7 mouse cellular contexts compared by ENCODE assay signal in genomic region chr6:87334361-87335090, GRCm38 (mm10). TPM values are rescaled to one million over a fixed set of nuclear protein-coding genes. Genes with fewer than 3 reads are reported as not detected.
DNase-seq lines count a peak whose midpoint lies in the region; ATAC-seq and TF ChIP-seq lines count a peak whose summit lies in the region.

No protein-coding gene starts in this region.

- H3K27me3 ChIP-seq in kidney, postnatal 0 days (ENCODE audit: insufficient read depth, low read length): no peaks in the 10 kb centered on the region
- H3K27me3 ChIP-seq in lung, embryonic 14.5 days (ENCODE audit: insufficient read depth, low read length): no peaks in the 10 kb centered on the region

- no peaks in the 10 kb centered on the region for H3K9me3 ChIP-seq in ES-E14 (ENCODE audit: control insufficient read depth, insufficient read depth, low read depth, low read length)
- no peaks in the 10 kb centered on the region for H3K9me3 ChIP-seq in kidney, postnatal 0 days (replicated peaks; ENCODE audit: low read length)
- H3K9me3 ChIP-seq in lung, embryonic 14.5 days (ENCODE audit: low read depth, low read length): no peaks in the 10 kb centered on the region

- H3K27ac ChIP-seq in ES-E14 (ENCODE audit: insufficient read depth, low read depth, low read length, poor library complexity, severe bottlenecking): no peak overlapping the region
- H3K27ac ChIP-seq in brown adipose tissue, adult 24 weeks (replicated peaks; ENCODE audit: low read depth, low read length): no peak overlapping the region
- peak overlapping the region; percentile 82; the same call in 1 of the 2 replicates for H3K27ac ChIP-seq in kidney, postnatal 0 days
- H3K27ac ChIP-seq in lung, embryonic 14.5 days (ENCODE audit: low read depth): peak overlapping the region; percentile 95

- DNase-seq in ES-E14 (ENCODE audit: low read depth, low spot score): no peak
- DNase-seq in gastrocnemius, postnatal 10 days: peak; percentile 54
- DNase-seq in kidney, postnatal 0 days (ENCODE audit: low spot score): peak; percentile 76
- DNase-seq in lung, embryonic 14.5 days: peak; percentile 81
- DNase-seq in right cerebral cortex, adult 2 months (ENCODE audit: low spot score in 2 of 2): peak; percentile 46 to 62
- DNase-seq in spleen, postnatal 36 days (ENCODE audit: low spot score in 2 of 2): no peak

- 10% methylated on average over 11 of the region's 11 CpGs for whole genome bisulfite sequencing in kidney, postnatal 0 days
- WGBS in lung, embryonic 14.5 days: 9% methylated on average over 11 of the region's 11 CpGs

- in situ Hi-C loops in ES-E14 (cut with MboI; ENCODE audit: low sequenced_read_pairs in 2 of 2, unreplicated experiment in 2 of 2): no loop called here

- H3K36me3 ChIP-seq in ES-E14 (ENCODE audit: control insufficient read depth, insufficient read depth, low read length, poor library complexity, severe bottlenecking): no peaks in the 10 kb centered on the region
- H3K36me3 ChIP-seq in kidney, postnatal 0 days (ENCODE audit: insufficient read depth, low read length): no peaks in the 10 kb centered on the region
- H3K36me3 ChIP-seq in lung, embryonic 14.5 days (ENCODE audit: insufficient read depth): no peaks in the 10 kb centered on the region

- TF ChIP-seq CTCF in kidney, postnatal 0 days (IDR thresholded peaks at IDR 0.05; ENCODE audit: low read depth): no peak
- TF ChIP-seq CTCF in lung, embryonic 14.5 days (IDR thresholded peaks at IDR 0.05; ENCODE audit: low read depth): peak; percentile 30; the same call in 1 of the 2 replicates

- ATAC-seq in kidney, postnatal 0 days (replicated peaks; ENCODE audit: low FRiP score, low read depth): no peak
- ATAC-seq in lung, embryonic 14.5 days (ENCODE audit: insufficient read depth): peak; percentile 52

- H3K9ac ChIP-seq in ES-E14 (ENCODE audit: insufficient read depth, low read depth, low read length, poor library complexity, severe bottlenecking): no peak overlapping the region
- H3K9ac ChIP-seq in kidney, postnatal 0 days (ENCODE audit: low read depth, low read length): peak overlapping the region; percentile 80
- H3K9ac ChIP-seq in lung, embryonic 14.5 days: peak overlapping the region; percentile 89

- no peaks in the 10 kb centered on the region for H3K4me1 ChIP-seq in ES-E14 (ENCODE audit: control insufficient read depth in 2 of 2, insufficient read depth in 2 of 2, low read length in 2 of 2, poor library complexity in 1 of 2)
- H3K4me1 ChIP-seq in brown adipose tissue, adult 24 weeks (ENCODE audit: control insufficient read depth, insufficient read depth, insufficient read length, low read length): no peaks in the 10 kb centered on the region
- H3K4me1 ChIP-seq in kidney, postnatal 0 days (replicated peaks; ENCODE audit: insufficient read depth, low read length): no peaks in the 10 kb centered on the region
- H3K4me1 ChIP-seq in lung, embryonic 14.5 days (ENCODE audit: insufficient read depth): peaks cover 18% of the 10 kb centered on the region

- peak overlapping the region; percentile 83 for H3K4me2 ChIP-seq in kidney, postnatal 0 days (ENCODE audit: low read length)
- peak overlapping the region; percentile 77 for H3K4me2 ChIP-seq in lung, embryonic 14.5 days

- peak overlapping the region; percentile 63 for H3K4me3 ChIP-seq in ES-E14 (ENCODE audit: insufficient read depth in 1 of 2, low read depth in 1 of 2, low read length in 2 of 2, poor library complexity in 1 of 2, severe bottlenecking in 1 of 2)
- peak overlapping the region; percentile 65 for H3K4me3 ChIP-seq in brown adipose tissue, adult 24 weeks (ENCODE audit: insufficient read depth, low read depth, low read length)
- peak overlapping the region; percentile 66 for H3K4me3 ChIP-seq in kidney, postnatal 0 days (replicated peaks; ENCODE audit: low read depth, low read length)
- H3K4me3 ChIP-seq in lung, embryonic 14.5 days (ENCODE audit: low read depth, low read length): peak overlapping the region; percentile 72

TF ChIP-seq in ES-E14, 5 proteins besides CTCF, POLR2A, EP300 and RAD21:
- TF ChIP-seq ZC3H11A (IDR thresholded peaks at IDR 0.05; ENCODE audit: borderline replicate concordance, low read depth, low read length) (no peak), MAFK (IDR thresholded peaks at IDR 0.05; ENCODE audit: insufficient read depth, low read depth, low read length) (no peak), ZNF384 (IDR thresholded peaks at IDR 0.05; ENCODE audit: low read depth, low read length) (no peak), HCFC1 (IDR thresholded peaks at IDR 0.05; ENCODE audit: borderline replicate concordance, insufficient read depth, low read length) (no peak), CHD2 (IDR thresholded peaks at IDR 0.05; ENCODE audit: low read depth, low read length) (no peak)

RNA-seq across cellular contexts. Expression of gene Antxr1, which starts 1.1 kb away (rescaled TPM):
- total RNA-seq in ES-E14 (2012; rRNA removed): 2.0 and 2.5 TPM in 2 replicates
- 3.8 and 6.6 TPM in 2 replicates for polyA plus RNA-seq in brown adipose tissue, adult 24 weeks (2012; ENCODE audit: insufficient read depth, insufficient read length, missing spikeins)
- total RNA-seq in gastrocnemius, postnatal 10 days (2021): 10 to 100 TPM; 46.8 to 61.4 TPM
- polyA plus RNA-seq in kidney, postnatal 0 days (2015; fragmentation: Nextera tagmentation; extraction: Ambion mirVana): 5.0 and 5.2 TPM in 2 replicates
- 15.5 and 16.8 TPM in 2 replicates for polyA plus RNA-seq in lung, embryonic 14.5 days (2014; fragmentation: Nextera tagmentation; extraction: Ambion mirVana)

RNA-seq across cellular contexts. Expression of gene Gkn1, which starts 16.2 kb away (rescaled TPM):
- total RNA-seq in ES-E14 (2012; rRNA removed): not detected in 2 replicates
- not detected in 2 replicates for polyA plus RNA-seq in brown adipose tissue, adult 24 weeks (2012; ENCODE audit: insufficient read depth, insufficient read length, missing spikeins)
- total RNA-seq in gastrocnemius, postnatal 10 days (2021): not detected
- not detected in 2 replicates for polyA plus RNA-seq in kidney, postnatal 0 days (2015; fragmentation: Nextera tagmentation; extraction: Ambion mirVana)
- polyA plus RNA-seq in lung, embryonic 14.5 days (2014; fragmentation: Nextera tagmentation; extraction: Ambion mirVana): not detected in 2 replicates

RNA-seq across cellular contexts. Expression of gene Gkn2, which starts 38.6 kb away (rescaled TPM):
- total RNA-seq in ES-E14 (2012; rRNA removed): not detected in 2 replicates
- not detected in 2 replicates for polyA plus RNA-seq in brown adipose tissue, adult 24 weeks (2012; ENCODE audit: insufficient read depth, insufficient read length, missing spikeins)
- not detected for total RNA-seq in gastrocnemius, postnatal 10 days (2021)
- polyA plus RNA-seq in kidney, postnatal 0 days (2015; fragmentation: Nextera tagmentation; extraction: Ambion mirVana): not detected in 2 replicates
- polyA plus RNA-seq in lung, embryonic 14.5 days (2014; fragmentation: Nextera tagmentation; extraction: Ambion mirVana): not detected in 2 replicates

RNA-seq across cellular contexts. Expression of gene Gkn3, which starts 54.2 kb away (rescaled TPM):
- not detected in 2 replicates for total RNA-seq in ES-E14 (2012; rRNA removed)
- 2.9 TPM in 1 of 2 replicates, not detected in the other for polyA plus RNA-seq in brown adipose tissue, adult 24 weeks (2012; ENCODE audit: insufficient read depth, insufficient read length, missing spikeins)
- 1 to 10 TPM; 1.8 to 2.1 TPM for total RNA-seq in gastrocnemius, postnatal 10 days (2021)
- polyA plus RNA-seq in kidney, postnatal 0 days (2015; fragmentation: Nextera tagmentation; extraction: Ambion mirVana): 0.70 and 1.0 TPM in 2 replicates
- 2.0 and 2.3 TPM in 2 replicates for polyA plus RNA-seq in lung, embryonic 14.5 days (2014; fragmentation: Nextera tagmentation; extraction: Ambion mirVana)

Comparison
In these comparisons a context has a peak if more than half of its experiments do, and no peak if none do; other contexts are left out.
1. DNase-seq: peak in gastrocnemius, postnatal 10 days (single experiment), kidney, postnatal 0 days (single experiment), lung, embryonic 14.5 days (single experiment) and right cerebral cortex, adult 2 months (2 of 2); none in ES-E14 (single experiment) and spleen, postnatal 36 days (0 of 2).
2. H3K27ac ChIP-seq: peak in kidney, postnatal 0 days (single experiment) and lung, embryonic 14.5 days (single experiment); none in ES-E14 (single experiment) and brown adipose tissue, adult 24 weeks (single experiment).
3. Peak in every context shown above with its lines, with median percentiles within 50 percentile points of each other: H3K4me3 ChIP-seq.